Mouse (Mus musculus): Measurements from ENCODE around the gene Gm20388.
A peak's percentile ranks its signal among the peaks of the same experiment; 100 is the strongest.

Gm20388 gene

DNA sequence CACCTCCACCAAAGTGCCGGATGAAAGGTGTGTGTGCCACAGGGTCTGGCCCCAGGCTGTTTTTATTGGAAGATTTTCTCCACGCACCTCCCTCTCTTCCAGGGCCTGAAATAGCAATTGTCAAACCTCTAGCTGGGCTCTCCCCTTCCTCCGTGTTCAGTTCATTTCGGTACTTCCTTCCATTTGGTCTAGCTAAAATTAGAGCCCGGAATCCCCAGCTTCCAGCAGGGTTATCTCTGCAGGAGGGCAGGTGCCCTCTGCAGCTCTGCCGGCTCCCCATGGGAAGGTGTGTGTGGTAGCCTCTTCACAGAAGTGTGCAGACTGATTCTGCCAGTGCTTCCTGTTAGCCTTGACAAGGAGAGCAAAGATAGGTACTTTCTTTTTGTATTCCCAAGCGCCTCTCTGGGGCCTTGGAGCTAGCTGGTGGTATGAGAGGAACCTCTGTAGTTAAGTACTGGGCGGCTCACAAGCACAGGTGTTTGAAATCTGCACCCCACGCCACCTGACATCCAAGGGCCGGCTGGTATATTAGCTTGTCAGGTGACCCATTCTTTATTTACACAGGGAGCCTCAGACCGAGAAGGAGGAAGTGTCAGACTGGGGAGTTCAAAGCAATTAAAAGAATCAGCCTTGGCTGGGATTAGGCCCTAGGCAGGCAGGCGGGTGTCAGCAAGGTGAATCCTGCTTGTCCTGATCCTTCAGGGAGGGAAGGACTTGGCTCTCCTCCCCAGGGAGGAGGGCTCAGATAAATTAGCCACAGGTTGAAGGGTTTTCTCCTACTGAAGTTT is 579.9 kb downstream of the Gm20388 start:
- no peak for DNase-seq (ENCODE audit: low spot score in 2 of 2)

GRCm38 (mm10) chr8:120491166-120491793 is 580.6 kb downstream of the Gm20388 start:
- DNase-seq (ENCODE audit: low spot score in 2 of 2): no peak

GRCm38 (mm10) chr8:120492193-120492880 is 581.7 kb downstream of the Gm20388 start:
- DNase-seq (ENCODE audit: low spot score in 2 of 2): no peak

DNA sequence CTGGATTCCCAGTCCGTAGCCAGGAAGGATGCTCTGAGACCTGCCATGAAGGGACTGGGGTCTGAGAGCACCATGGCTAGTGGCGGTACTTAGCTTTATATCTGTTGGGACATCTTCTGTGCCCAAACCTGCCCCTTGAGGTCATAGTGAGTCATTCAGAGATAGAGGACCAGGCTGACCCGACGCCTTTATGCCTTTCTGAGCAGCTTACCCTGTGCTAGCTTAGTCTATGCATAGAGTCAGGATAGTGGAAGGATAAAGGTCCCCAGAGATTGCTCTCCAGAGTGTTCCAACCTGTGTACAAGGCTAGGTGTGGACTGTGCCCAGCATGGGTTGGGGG is 582.2 kb downstream of the Gm20388 start:
- DNase-seq (ENCODE audit: low spot score in 2 of 2): no peak

GRCm38 (mm10) chr8:120493508-120494464 is 583.1 kb downstream of the Gm20388 start:
- no peak for DNase-seq (ENCODE audit: low spot score in 2 of 2)

- DNase-seq (ENCODE audit: low spot score in 2 of 2): no peak
Measured at GRCm38 (mm10) chr8:120494903-120495302, 584.3 kb downstream of the Gm20388 start.

GRCm38 (mm10) chr8:120495461-120495860 is 584.8 kb downstream of the Gm20388 start:
- DNase-seq (ENCODE audit: low spot score in 2 of 2): no peak

- no peak for DNase-seq (ENCODE audit: low spot score in 2 of 2)
Measured at GRCm38 (mm10) chr8:120496478-120496877, 585.8 kb downstream of the Gm20388 start.

DNA sequence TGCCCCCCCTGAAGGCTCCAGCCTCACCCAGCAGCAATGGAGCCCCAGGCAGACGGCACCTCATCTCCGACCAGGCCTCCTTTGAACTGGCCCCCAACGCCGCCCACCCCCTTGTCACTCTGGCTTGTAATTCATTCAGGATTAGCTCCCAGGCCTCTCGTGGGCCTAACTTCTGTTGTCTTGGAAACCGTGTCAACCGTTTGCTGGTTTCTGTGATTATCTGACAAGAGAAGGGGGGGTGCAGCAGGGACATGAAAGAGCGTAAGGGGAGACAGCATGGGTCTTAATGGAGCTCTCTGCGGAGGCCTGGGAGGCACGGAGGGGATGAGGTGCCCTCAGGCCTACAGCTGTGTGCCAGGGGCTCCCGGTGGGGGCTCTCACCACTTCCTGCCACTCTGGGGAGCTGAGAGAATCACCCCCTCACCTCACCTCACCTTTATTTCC is 586.9 kb downstream of the Gm20388 start:
- DNase-seq (ENCODE audit: low spot score in 2 of 2): no peak

GRCm38 (mm10) chr8:120498349-120498831 is 587.7 kb downstream of the Gm20388 start:
- DNase-seq (ENCODE audit: low spot score in 2 of 2): no peak

GRCm38 (mm10) chr8:120498926-120499605 is 588.4 kb downstream of the Gm20388 start:
- DNase-seq (ENCODE audit: low spot score in 2 of 2): peak in 1 of 2 experiments; percentile 50

DNA sequence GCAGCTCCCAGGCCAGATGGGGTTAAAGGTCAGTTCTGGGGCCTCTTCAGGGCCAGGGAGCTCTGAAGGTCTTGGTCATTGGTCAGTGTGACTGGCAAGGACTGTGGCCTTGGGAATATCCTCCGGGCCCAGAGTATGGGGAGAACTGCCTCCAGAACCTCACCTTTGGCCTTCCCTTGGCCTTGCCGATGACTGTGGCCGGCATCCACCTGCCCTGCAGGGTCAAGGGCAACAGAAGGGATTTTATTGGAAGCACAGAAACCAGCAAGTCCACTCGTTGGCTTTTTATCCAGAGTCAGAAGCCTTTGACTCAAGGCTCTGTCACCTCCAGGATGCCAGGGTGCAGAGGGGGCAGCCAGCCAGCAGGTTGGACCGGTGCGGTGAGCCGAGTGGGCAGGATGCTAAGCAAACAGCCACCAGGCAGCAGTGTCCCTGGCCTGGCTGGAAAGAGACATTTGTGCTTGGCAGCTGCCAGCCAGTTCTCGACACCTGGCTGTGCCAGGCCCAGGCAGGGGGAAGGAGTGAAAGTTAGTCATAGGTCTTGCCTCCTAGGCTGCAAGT is 590.1 kb downstream of the Gm20388 start:
- DNase-seq (ENCODE audit: low spot score in 2 of 2): no peak

- no peak for DNase-seq (ENCODE audit: low spot score in 2 of 2)
Measured at GRCm38 (mm10) chr8:120501426-120501825, 590.8 kb downstream of the Gm20388 start.

DNA sequence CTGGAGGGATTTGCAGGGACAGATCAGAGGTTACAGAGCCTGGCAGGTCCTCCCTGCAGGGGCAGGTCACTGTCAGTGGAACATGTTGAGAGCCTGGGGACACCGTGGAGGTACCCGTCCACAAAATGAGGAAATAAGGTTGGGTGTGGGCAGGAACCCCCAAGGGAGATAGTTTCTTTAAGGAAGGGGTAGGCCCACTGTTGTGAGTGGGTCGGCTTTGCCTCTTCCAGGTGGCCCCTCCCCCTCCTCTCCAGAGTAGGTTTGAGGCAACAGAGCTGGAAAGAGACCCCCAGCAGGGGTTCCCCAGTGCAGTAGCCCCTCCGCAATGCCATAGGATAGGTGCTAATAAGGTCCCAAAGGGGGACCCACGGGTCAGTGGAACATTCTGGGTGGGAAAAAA is 591.8 kb downstream of the Gm20388 start:
- DNase-seq (ENCODE audit: low spot score in 2 of 2): no peak

- DNase-seq (ENCODE audit: low spot score in 2 of 2): peak in 1 of 2 experiments; percentile 30
Measured at GRCm38 (mm10) chr8:120504251-120505081, 593.8 kb downstream of the Gm20388 start.

DNA sequence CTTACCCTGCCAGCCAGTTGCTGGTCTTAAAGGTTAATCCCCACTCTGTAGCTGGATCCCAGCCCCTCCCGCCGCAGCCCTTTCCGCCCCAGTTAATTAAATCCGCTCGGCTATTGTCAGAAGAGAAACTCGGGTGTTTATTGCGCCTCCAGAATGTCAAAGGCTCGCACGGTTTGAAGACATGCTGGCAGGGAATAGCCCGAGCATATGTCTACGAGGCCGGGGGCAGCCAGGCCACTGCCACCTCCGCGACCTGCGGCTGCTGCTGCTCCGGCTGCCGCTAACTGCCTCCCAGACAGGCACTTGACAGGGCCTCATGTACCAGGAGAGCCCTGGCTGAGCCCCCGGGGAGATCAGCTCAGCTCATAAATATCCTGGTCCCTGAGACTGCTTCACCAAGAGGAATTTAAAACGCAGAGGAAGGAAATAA is 594.5 kb downstream of the Gm20388 start:
- DNase-seq (ENCODE audit: low spot score in 2 of 2): no peak

DNA sequence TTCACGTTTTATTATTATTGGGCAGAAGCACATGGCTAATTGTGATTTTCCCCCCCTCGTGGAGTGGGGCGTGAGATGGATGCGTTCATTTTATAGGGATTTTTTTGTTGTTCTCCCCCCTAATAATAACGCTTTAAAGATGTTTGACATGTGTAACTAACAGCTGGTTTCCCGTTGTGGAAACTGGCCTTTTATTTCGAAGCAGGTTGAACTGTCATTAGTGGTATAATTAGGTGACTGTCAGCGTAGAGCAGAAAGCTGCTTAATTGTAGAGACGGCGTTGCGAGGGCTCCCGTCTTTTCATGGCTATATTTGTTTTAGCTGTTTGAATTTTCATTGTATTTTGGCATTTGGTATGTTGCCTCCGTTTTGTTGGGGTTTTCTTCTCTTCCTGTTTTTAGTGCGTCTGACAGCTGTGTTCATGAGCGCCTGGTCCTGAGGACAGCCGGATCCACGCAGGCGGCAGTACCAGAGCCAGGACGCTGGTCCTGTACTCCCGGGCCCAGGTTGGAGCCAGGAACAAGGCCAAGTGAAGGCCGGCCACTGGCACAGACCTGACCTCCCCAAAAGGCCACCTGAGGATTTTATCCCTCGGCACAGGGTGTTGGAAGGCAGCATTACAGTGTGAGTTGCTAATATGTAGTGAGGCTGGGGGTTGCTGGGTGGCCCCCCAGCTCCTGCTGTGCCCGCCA is 595.1 kb downstream of the Gm20388 start:
- no peak for DNase-seq (ENCODE audit: low spot score in 2 of 2)

DNA sequence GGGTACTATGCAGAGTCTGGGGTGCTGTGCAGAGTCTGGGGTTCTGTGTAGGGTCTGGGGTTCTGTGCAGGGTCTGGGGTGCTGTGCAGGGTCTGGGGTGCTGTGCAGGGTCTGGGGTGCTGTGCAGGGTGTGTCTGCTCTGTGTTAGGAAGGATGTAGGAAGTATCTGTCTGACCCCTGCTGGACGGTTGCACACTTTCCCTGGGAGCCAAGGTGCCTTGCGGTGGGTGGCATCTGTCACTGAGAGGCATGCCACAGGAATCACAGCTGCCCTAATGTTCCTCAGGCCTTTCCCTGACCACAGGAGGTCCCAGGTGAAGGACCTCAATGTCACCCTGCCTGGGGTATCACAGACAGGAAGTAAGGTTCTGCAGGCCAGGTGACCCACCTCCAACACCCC is 595.9 kb downstream of the Gm20388 start:
- no peak for DNase-seq (ENCODE audit: low spot score in 2 of 2)

DNA sequence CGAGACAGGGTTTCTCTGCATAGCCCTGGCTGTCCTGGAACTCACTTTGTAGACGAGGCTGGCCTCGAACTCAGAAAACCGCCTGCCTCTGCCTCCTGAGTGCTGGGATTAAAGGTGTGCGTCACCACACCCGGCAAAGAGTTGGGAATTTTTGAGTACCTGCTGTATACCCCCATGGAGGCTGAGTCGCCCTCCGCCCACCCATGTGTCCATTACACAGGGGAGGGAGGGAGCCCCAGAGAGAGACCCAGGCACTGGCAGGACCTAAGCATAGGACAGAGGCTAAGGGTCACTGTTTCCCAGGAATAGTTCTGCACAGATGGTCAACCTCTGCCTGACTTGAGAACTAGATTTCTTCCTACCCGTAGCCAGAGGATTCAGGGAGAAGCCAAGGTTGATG is 596.6 kb downstream of the Gm20388 start:
- no peak for DNase-seq (ENCODE audit: low spot score in 2 of 2)

Measured in right cerebral cortex, postnatal 36 days (tissue).